Mouse (Mus musculus): ENCODE measurements around the gene Mpp2.

DNA sequence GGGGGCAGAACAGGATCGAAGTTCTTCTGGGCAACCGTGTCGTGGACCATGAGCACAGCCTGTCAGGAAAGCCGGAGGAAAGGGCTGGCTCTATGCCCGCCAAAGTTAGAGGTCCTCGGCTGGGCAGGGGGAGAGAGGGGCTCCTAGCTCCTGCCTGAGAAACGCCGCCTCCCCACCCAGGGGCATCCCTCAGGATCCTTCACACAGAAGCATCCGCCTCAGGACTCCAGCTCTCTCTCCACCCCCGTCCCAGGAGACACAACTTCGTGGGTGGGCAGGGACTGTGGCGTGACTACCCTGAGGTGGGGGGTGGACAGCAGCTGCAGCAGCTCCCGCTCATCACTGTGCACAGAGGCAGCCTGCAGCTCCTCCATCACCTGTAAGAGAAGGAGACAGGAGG is 64.9 kb downstream of the Mpp2 start:
- TF ChIP-seq CTCF (IDR thresholded peaks at IDR 0.05; ENCODE audit: low read depth) (no peak), EP300 (IDR thresholded peaks at IDR 0.05; ENCODE audit: low read depth) (no peak)
